Mouse (Mus musculus): Measurements from ENCODE around the gene Oasl1. TPM values are rescaled to one million over a fixed set of nuclear protein-coding genes. Genes with fewer than 3 reads are reported as not detected.
"Not testable (repeated sequence)": the region's sequence is repeated elsewhere in the genome, so short reads cannot be mapped to it uniquely, and the experiment has no call there.

Oasl1 gene
- total RNA-seq (2021) = under 1 TPM; 0.21 to 0.35 TPM
- long read RNA-seq, experiment 1, partial matches to known transcripts = 0 of 1 reads
- long read RNA-seq, experiment 1, other reads (novel, unspliced or antisense) = 1 of 1 reads
- long read RNA-seq, experiment 2 = 0 reads

DNA sequence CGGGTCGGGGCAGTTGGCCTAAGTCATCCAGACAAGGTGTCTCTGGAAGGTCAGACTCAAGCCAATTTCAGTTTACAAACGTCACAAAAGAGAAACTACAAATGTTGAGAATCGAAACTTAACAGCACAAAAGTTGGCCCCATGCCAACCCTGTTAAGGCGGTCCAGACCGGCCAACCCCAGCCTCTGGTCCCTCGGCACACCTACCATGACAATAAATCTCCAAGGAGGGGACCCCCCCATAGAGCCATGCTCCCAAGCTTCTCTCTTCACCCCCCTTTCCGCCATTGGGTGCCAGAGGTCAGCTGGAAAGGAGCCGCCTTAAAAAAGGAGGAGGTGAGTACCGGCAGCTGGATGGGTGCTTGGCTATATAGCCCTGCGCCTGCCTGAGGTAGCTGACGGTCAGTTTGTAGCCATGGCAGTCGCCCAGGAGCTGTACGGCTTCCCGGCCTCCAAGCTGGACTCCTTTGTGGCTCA, at the start of gene Oasl1:
TSS of gene Oasl1 (plus strand) at position 243 of the 476 bp plus-strand sequence.
- DNase-seq (ENCODE audit: low spot score in 2 of 2) = no peak

DNA sequence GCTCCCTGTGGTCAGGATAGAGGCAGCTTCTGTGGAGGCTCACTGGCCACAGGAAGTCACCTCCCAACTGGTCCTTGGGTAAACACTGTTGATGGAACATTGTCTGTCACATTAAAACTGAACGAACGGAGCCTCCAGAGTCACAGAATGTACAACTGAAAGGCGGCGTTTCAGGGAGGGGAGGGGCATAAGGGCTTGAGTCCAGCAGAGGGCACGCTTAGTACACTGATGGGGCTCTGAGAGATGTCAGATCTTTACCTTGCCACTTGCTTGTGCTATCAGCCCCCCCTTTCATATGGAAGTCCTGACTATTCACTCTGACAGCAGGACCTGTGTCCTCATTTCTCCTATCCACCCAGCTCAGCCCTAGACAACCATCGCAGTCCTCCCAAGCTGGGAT, 47.2 kb upstream of the Oasl1 start:
- DNase-seq (ENCODE audit: low spot score in 2 of 2) = no peak

- DNase-seq (ENCODE audit: low spot score in 2 of 2) = no peak
Measured at GRCm38 (mm10) chr5:114876331-114876730, 46.7 kb upstream of the Oasl1 start.

- DNase-seq (ENCODE audit: low spot score in 2 of 2) = no peak
Measured at GRCm38 (mm10) chr5:114877487-114877886, 45.6 kb upstream of the Oasl1 start.

GRCm38 (mm10) chr5:114879399-114879798, 43.6 kb upstream of the Oasl1 start:
- no peak for DNase-seq (ENCODE audit: low spot score in 2 of 2)

GRCm38 (mm10) chr5:114882319-114882718, 40.7 kb upstream of the Oasl1 start:
- not testable (repeated sequence) for DNase-seq (ENCODE audit: low spot score in 2 of 2)

DNA sequence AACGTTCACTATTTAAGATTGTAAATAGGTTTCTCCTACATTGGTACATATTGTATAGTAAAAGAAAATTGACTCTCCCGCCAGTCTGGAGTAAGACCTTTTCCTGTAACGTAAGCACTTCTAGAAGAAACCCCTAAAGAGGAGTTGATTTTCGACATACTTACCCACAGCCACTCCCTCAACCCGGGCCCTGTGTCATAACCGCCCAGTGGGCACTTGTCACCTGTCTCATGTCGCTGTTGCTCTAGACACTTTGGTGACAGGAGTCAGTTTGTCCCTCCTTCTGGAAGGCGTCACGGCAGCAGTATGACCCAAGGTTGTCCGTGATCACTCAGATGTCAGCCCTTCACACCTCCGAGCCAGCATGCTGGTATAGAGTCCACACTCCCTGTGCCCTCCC, 40.0 kb upstream of the Oasl1 start:
- DNase-seq (ENCODE audit: low spot score in 2 of 2) = no peak

GRCm38 (mm10) chr5:114886801-114887200, 36.2 kb upstream of the Oasl1 start:
- no peak for DNase-seq (ENCODE audit: low spot score in 2 of 2)

DNA sequence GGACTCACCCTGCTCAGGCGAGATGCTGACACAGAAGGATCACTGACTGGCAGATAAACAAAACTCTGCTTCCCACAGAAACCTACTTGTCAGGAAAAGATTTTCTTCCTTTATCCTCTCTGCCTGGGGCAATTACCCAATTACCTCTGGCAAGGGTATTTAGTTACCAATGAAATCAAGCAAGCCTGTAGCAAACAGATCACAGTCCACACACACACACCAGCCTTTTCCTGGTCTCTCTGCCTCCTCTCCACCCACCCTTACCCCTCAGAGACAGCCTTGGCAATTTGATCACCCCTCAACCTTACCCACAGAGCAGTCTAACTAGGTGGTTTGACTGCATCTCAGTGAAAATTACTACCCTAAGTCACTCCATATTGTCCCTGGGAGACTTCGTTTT, 34.0 kb upstream of the Oasl1 start:
- no peak for DNase-seq (ENCODE audit: low spot score in 2 of 2)

DNA sequence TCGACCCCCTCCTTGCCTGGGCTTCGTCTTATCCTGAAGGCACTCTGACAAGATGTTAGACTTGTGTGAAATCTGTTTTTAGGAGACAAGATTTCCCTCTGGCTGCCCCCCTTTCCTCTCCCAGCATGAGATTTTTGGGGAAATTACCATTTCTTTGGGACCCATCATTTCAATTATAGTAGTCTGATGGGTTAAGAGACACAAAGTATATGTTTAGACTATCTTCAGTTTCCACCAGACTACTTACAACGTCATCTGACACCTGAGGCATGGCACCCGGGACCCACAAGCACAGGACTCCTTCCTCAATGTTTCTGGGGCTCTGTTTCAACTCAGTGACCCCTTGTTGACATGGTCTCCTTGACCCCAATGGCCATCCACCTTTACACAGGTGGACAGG, 27.5 kb upstream of the Oasl1 start:
- DNase-seq (ENCODE audit: low spot score in 2 of 2) = no peak

DNA sequence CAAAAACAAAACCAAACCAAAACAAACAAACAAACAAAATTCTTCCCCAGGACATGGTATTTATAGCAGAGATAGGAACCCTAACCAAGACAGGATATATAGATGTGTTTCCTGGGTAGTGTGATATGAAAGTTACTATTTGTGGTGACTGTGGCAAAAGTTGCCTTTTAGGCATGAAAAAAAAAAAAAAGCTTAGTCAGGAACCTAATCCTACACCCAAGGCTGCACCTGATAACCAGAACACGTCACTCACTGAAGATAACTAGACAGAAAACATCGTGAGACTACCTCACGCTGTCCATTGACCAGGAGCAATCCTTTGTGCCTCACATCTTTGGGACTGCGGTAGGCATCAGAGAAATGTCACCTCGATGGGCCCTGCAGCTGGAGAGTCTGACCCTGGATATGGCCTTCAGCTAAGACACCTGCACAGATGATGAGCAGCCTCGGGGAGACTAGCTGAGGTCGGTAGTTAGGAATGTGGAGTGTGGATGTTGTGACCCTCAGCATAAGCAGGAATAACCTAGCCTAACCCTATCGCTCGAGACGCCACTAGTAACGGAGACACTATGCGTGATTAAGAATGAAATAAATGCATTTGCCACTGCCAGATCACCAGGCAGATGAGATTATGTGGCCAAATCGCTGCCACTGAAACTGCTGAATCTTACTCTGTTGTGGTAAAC, 26.2 kb upstream of the Oasl1 start, which contains the start of gene Oasl2:
TSS of gene Oasl2 (plus strand) at position 249 of the 686 bp plus-strand sequence.
- DNase-seq (ENCODE audit: low spot score in 2 of 2) = no peak

DNA sequence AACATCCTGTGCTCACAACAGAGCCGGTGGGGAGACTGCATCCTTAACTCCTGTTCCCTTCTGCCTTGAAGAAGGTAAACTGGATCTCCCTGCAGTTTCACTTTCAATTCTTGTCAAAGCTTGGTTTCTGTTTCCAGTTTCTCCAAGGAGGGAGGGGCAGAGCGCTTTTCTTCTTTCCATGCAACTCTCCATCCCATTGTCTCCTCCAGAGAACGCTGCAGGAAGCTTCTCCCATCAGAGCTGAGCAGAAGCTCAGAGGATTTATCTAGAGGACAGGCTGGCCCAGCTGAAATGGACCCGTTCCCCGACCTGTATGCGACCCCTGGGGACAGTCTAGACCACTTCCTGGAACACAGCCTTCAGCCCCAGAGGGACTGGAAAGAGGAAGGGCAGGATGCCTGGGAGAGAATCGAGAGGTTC, 25.7 kb upstream of the Oasl1 start:
- DNase-seq (ENCODE audit: low spot score in 2 of 2) = no peak

- DNase-seq (ENCODE audit: low spot score in 2 of 2) = no peak
Measured at GRCm38 (mm10) chr5:114898857-114899256, 24.2 kb upstream of the Oasl1 start.

GRCm38 (mm10) chr5:114902413-114902812, 20.6 kb upstream of the Oasl1 start:
- no peak for DNase-seq (ENCODE audit: low spot score in 2 of 2)

DNA sequence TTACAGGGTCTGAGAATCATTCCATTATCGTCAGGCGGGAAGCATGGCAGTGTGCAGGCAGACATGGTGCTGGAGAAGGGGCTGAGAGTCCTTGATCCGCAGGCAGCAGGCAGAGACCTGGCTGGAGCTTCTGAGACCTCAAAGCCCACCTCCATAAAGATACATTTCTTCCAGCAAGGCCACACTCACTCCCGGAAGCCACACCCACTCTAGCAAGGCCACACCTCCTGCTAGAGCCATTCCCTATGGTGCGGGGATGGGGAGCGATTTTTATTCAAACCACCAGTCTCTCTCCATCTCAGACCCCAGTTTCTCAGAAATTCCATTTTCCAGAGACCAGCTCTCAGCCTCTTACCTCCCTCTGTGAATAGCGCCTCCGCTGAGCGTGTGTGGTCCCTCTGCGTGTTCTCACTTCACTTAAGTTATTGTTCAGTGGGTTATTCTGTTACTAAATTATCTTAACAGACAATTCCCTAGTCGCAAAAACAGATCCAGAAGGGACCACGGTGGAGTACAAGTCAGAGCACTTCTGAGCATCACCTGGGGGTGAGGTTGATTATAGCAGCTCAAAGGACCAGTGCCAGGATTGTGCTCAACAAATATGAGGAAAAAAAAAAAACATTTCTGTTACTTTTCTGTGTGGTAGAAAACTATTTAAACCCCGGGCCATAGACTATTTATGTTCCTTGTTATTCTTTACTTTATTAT, 14.3 kb upstream of the Oasl1 start:
- no peak for DNase-seq (ENCODE audit: low spot score in 2 of 2)

DNA sequence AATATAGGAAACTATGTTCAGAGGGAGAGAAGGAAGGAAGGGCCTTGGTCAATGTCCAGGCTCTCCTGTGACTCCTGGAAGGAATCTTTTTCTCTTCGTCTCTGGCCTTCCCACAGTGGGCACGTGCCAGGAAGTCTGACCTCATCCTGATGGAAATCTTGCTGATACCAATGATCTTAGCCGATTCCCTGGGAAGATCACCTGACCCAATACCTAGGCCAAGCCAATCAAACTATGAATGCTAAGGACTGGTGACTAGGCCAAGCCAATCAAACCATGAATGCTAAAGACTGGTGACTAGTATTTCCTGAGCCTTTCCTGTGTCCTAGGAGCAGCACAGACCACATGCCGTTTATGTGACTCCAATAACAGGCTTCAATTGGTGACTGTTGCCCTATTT, 9.4 kb upstream of the Oasl1 start:
- DNase-seq (ENCODE audit: low spot score in 2 of 2) = no peak

DNA sequence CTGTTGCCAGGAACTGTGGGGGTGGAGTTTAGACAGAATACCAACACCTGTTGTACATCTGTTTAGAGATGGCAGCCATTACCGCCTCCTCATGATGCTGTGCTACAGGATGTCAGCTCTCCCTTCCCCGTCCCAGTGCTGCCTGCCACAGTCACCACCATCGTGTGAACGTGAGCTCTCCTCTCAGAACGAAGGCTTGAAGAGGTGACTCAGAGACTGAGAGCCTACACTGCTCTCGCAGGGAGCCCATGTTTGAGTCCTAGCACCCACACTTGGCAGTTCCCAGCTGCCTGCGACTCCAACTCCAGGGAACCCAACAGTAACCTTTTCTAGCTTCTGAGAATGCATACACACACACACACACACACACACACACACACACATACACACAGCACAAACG, 8.2 kb upstream of the Oasl1 start:
- peak; percentile 21 to 44 for DNase-seq (ENCODE audit: low spot score in 2 of 2)

DNA sequence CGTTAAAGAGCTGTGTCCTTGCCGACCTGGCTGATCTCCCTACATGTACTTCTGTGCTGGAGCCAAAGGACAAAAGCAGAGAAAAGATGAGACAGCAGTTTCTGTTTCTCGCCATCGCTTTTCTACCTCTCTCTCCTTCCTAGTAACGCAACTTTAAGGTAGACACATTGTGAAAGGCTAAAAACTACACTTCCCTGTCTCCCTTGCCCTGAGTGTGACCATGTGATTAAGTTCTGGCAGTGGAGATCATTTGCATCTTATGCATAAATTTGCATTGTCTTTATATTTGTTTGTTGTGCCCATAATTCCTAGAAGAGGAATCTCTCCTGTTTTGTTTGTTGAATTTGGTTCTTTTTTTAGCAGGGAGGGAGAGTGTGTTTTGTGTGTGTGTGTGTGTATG, 7.2 kb upstream of the Oasl1 start:
- DNase-seq (ENCODE audit: low spot score in 2 of 2) = no peak

DNA sequence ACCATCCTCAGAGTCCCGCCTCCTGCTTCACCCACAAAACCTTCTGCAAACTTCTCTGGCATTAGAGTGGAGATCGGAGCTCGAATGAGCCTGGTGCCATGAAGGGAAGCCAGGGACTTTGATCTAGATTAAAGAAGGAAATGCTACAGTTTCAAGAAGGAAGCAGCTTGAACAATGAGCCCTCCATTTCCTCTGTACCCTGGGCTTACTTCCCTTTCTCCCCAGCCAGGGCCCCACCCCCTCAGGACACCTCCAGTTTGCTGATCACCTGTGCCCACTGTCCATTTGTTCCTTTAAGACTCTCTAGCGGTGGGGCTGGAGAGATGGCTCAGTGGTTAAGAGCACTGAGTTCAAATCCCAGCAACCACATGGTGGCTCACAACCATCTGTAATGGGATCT, 6.3 kb upstream of the Oasl1 start:
- DNase-seq (ENCODE audit: low spot score in 2 of 2) = no peak

- not testable (repeated sequence) for DNase-seq (ENCODE audit: low spot score in 2 of 2)
Measured at GRCm38 (mm10) chr5:114917357-114917756, 5.7 kb upstream of the Oasl1 start.

- DNase-seq (ENCODE audit: low spot score in 2 of 2) = no peak
Measured at GRCm38 (mm10) chr5:114921551-114922365, 1.3 kb upstream of the Oasl1 start.

DNA sequence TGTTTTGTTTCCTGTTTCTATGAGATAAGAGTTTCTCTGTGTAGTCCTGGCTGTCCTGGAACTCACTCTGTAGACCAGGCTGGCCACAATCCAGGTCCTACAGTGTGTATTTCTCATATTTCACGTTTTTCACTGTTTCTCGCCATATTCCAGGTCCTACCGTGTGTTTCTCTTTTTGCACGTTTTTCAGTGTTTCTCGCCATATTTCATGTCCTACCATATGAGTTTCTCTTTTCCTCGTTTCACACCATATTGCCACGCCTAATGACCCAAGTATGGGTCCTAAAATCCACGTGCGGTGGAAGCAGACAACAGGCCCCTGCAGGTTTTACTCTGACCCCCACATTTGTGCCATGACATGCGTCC, 691 bp upstream of the Oasl1 start:
- no peak for DNase-seq (ENCODE audit: low spot score in 2 of 2)

All from left cerebral cortex, adult 18-20 months (tissue).